Mouse (Mus musculus): Measurements from ENCODE around the gene Tmprss5. TPM values are rescaled to one million over a fixed set of nuclear protein-coding genes. Genes with fewer than 3 reads are reported as not detected.

The Tmprss5 gene
- polyA plus RNA-seq (2014; fragmentation: Illumina TruSeq; extraction: RNeasy Lipid Tissue Mini Kit (QIAGEN cat#74804)) = not detected

GRCm38 (mm10) chr9:49081107-49081506 is at the start of gene Tmprss5:
TSS of gene Tmprss5 (plus strand) at chr9:49081260.

DNA sequence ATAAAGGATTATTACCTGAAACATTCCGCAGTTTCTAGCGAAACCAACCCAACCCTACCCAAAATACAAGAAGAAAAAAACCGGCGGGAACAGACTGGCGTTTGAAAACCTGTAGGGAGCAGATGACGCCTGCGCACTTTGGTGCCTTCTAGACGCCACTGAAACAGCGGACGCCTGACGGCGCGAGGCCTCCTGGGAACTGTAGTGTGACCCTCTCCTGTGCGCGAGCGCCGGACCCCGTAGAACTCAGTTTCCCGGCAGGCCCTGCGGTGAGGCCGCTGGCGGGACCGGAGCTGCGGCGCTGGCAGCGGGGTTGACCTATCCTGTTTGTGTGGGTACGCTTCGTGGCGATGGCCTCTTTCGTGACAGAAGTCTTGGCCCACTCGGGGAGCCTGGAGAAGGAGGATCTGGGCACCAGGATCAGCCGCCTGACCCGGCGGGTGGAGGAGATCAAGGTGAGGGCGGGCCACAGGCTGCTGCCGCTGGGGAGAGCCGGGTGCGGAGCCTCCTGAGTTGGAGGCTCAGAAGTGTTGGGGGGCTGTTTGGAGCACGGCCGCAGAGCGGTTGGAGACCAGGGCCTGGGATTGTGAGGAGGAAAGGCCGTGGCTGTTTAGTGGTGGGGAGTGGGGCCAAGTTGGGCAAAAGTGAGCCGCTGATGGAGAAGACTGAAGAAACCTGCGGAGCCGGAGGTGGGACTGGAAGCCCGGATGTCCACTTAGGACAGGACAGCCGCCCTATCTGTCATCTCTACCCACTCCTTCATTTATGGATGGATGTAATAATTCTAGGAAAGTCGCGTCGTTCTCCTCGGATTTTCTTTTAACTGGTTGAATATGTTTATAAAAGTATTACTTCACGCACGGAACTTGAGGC is 25.5 kb upstream of the Tmprss5 start, which contains the start of gene Zw10:
TSS of gene Zw10 (plus strand) at position 281 of the 873 bp plus-strand sequence.

Other genes starting within 250 kb of the Tmprss5 start
- 1.2 TPM for gene Zbtb16, start 245.0 kb upstream of the Tmprss5 start, polyA plus RNA-seq (2014; fragmentation: Illumina TruSeq; extraction: RNeasy Lipid Tissue Mini Kit (QIAGEN cat#74804))
- not detected for gene Htr3a, start 170.2 kb upstream of the Tmprss5 start, polyA plus RNA-seq (2014; fragmentation: Illumina TruSeq; extraction: RNeasy Lipid Tissue Mini Kit (QIAGEN cat#74804))
- not detected for gene Htr3b, start 116.3 kb upstream of the Tmprss5 start, polyA plus RNA-seq (2014; fragmentation: Illumina TruSeq; extraction: RNeasy Lipid Tissue Mini Kit (QIAGEN cat#74804))
- 25.5 TPM for gene Usp28, start 95.9 kb upstream of the Tmprss5 start, polyA plus RNA-seq (2014; fragmentation: Illumina TruSeq; extraction: RNeasy Lipid Tissue Mini Kit (QIAGEN cat#74804))
- gene Zw10, start 25.6 kb upstream of the Tmprss5 start, polyA plus RNA-seq (2014; fragmentation: Illumina TruSeq; extraction: RNeasy Lipid Tissue Mini Kit (QIAGEN cat#74804)) = 20.9 TPM
- gene Gm4894, start 169.3 kb downstream of the Tmprss5 start, polyA plus RNA-seq (2014; fragmentation: Illumina TruSeq; extraction: RNeasy Lipid Tissue Mini Kit (QIAGEN cat#74804)) = not detected